Mouse (Mus musculus) forebrain, embryonic 12.5 days (tissue): ENCODE data around the gene Sirt1. TPM values are rescaled to one million over a fixed set of nuclear protein-coding genes. Genes with fewer than 3 reads are reported as not detected.

Experiments
- ATAC-seq: fragments of 200-750 bp; cut with Nextera tagmentation; 2 replicates; pipeline ENCODE4 v1.8.0; 2017; ENCODE audit warnings: moderate TSS enrichment; ENCODE audit not compliant: low FRiP score
- H3K27ac ChIP-seq: fragments of 300-500 bp; sonication (generic); 2 replicates; pipeline ENCODE4 v1.5.1; 2016; ENCODE audit warnings: mild to moderate bottlenecking
- H3K27me3 ChIP-seq: fragments of 300-500 bp; sonication (generic); 2 replicates; pipeline ENCODE4 v1.6.1; 2016; ENCODE audit warnings: mild to moderate bottlenecking
- H3K36me3 ChIP-seq: fragments of 300-500 bp; sonication (generic); replicated peaks from 2 replicates; pipeline ENCODE4 v1.6.1; 2016; ENCODE audit warnings: mild to moderate bottlenecking
- H3K4me1 ChIP-seq: fragments of 300-500 bp; sonication (generic); 2 replicates; pipeline ENCODE4 v1.6.1; 2016
- H3K4me2 ChIP-seq: fragments of 300-500 bp; sonication (generic); 2 replicates; pipeline ENCODE4 v1.6.1; 2016; ENCODE audit warnings: mild to moderate bottlenecking, moderate library complexity
- H3K4me3 ChIP-seq: fragments of 300-500 bp; sonication (generic); replicated peaks from 2 replicates; pipeline ENCODE4 v1.5.1; 2016; ENCODE audit warnings: mild to moderate bottlenecking
- H3K9ac ChIP-seq: fragments of 300-500 bp; sonication (generic); 2 replicates; pipeline ENCODE4 v1.6.1; 2016; ENCODE audit warnings: mild to moderate bottlenecking
- H3K9me3 ChIP-seq: fragments of 300-500 bp; sonication (generic); 2 replicates; pipeline ENCODE4 v1.6.1; 2016
- WGBS: fragments of 180-500 bp; shearing (Covaris S2); methylation state at CpG from one replicate; pipeline ENCODE4 v1.1.7; 2016; 5-methylcytosine and 5-hydroxymethylcytosine counted together
- polyA plus RNA-seq: library from polyadenylated mRNA; unstranded; fragments of >200 nt; fragmentation: Nextera tagmentation; extraction: Ambion mirVana; gene quantifications from 2 replicates; pipeline ENCODE4 v1.2.1, GENCODE M21; 2016

Gene Sirt1
- polyA plus RNA-seq: 6.1 and 6.9 TPM in 2 replicates

DNA sequence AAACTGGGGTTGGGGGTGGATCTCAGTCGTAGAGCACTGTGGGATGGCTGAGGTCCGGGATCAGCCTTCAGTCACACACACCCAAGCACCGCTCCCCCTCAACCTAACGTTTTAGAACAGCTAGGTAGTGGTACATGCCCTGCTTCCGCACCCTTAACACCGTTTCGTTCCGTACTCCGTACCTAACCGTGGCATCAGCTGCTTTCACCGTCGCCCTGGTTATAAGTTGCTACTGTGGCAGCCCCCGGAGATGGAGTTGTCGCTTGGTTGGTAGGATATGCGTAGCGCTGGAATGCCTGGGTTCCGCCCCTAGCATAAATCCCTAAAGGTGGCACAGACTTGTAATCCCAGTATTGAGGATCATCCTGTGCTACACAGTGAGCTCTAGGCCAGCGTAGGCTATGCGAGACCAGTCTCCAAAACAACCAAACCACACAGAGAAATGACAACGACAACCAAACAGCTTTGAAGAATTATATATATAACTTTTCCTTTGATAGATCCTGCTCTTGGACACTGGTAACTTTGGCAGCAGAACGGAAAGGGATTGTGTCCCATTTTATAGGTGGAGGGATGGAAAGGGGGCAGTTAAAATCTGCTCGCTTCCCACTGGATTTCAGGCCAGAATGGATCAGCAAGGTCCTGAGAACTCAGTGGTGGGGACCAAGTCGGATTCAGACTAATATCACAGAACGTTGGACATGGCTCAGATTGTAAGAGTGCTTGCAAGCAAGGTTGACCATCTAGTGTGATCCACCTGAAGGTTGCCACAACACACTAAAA, at the start of gene Sirt1:
Gene Sirt1, minus strand, starts transcription at position 207 of the 783 bp plus-strand sequence.
- H3K27me3 ChIP-seq: peaks cover 23% of the 10 kb centered on the region
- no peak within 1 kb of the TSS for H3K27ac ChIP-seq
- peak within 1 kb of the TSS; percentile 88 for H3K4me2 ChIP-seq
- no peaks in the 10 kb centered on the region for H3K9me3 ChIP-seq
- H3K4me3 ChIP-seq: peak within 1 kb of the TSS; percentile 54
- H3K9ac ChIP-seq: peak within 1 kb of the TSS; percentile 68
- 5% methylated on average over 24 of the region's 24 CpGs for WGBS
- H3K4me1 ChIP-seq: peaks cover 6% of the 10 kb centered on the region; the same call in 1 of the 2 replicates
- H3K36me3 ChIP-seq: no peaks in the 10 kb centered on the region
- ATAC-seq: no peak

GRCm38 (mm10) chr10:63429785-63430305, 48.3 kb upstream of the Sirt1 start, which contains the start of gene Ctnna3:
Gene Ctnna3, plus strand, starts transcription at chr10:63430098.
- H3K4me1 ChIP-seq: no peaks in the 10 kb centered on the region; the same call in 1 of the 2 replicates
- H3K9ac ChIP-seq: peak within 1 kb of the TSS; percentile 63
- under 1% methylated on average over 55 of the region's 55 CpGs for WGBS
- H3K4me3 ChIP-seq: peak within 1 kb of the TSS; percentile 72
- H3K9me3 ChIP-seq: no peaks in the 10 kb centered on the region
- peak within 1 kb of the TSS; percentile 63 for H3K4me2 ChIP-seq
- H3K27ac ChIP-seq: peak within 1 kb of the TSS; percentile 83
- no peaks in the 10 kb centered on the region for H3K27me3 ChIP-seq
- ATAC-seq: peak; percentile 96
- no peaks in the 10 kb centered on the region for H3K36me3 ChIP-seq

GRCm38 (mm10) chr10:63429380-63429779, 47.9 kb upstream of the Sirt1 start:
- no peaks in the 10 kb centered on the region for H3K9me3 ChIP-seq
- peak overlapping the region; percentile 63 for H3K4me2 ChIP-seq
- H3K4me3 ChIP-seq: peak overlapping the region; percentile 72
- H3K27ac ChIP-seq: peak overlapping the region; percentile 83
- under 1% methylated on average over 34 of the region's 34 CpGs for WGBS
- peak overlapping the region; percentile 63 for H3K9ac ChIP-seq
- peak; percentile 94 for ATAC-seq
- no peaks in the 10 kb centered on the region for H3K36me3 ChIP-seq
- H3K4me1 ChIP-seq: no peaks in the 10 kb centered on the region; the same call in 1 of the 2 replicates
- no peaks in the 10 kb centered on the region for H3K27me3 ChIP-seq

DNA sequence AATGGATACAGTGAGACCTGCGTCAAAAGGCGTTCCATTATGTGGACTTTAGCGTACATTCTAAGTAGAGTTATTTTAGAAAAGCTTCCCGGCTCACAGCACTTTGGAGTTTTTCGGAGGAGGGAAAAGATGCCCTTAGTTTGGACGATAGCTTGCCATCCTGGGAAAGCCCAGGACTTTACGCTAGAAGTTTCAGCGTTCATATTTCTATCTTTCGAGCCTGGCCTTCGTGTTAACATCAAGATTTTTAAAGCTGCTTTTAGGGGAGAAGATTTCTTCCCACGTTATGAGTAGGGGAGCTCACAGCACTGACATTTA, 47.5 kb upstream of the Sirt1 start:
- 2% methylated on average over 11 of the region's 11 CpGs for WGBS
- no peaks in the 10 kb centered on the region for H3K9me3 ChIP-seq
- no peaks in the 10 kb centered on the region for H3K36me3 ChIP-seq
- H3K4me2 ChIP-seq: peak overlapping the region; percentile 63
- H3K9ac ChIP-seq: peak overlapping the region; percentile 54
- no peak overlapping the region; the same call in 1 of the 2 replicates for H3K27ac ChIP-seq
- no peaks in the 10 kb centered on the region for H3K27me3 ChIP-seq
- peak overlapping the region; percentile 72 for H3K4me3 ChIP-seq
- H3K4me1 ChIP-seq: no peaks in the 10 kb centered on the region; the same call in 1 of the 2 replicates
- ATAC-seq: no peak

GRCm38 (mm10) chr10:63428243-63429022, 46.9 kb upstream of the Sirt1 start:
- no peaks in the 10 kb centered on the region; the same call in 1 of the 2 replicates for H3K4me1 ChIP-seq
- WGBS: 26% methylated on average over 19 of the region's 19 CpGs
- peak overlapping the region; percentile 54 for H3K9ac ChIP-seq
- H3K27me3 ChIP-seq: no peaks in the 10 kb centered on the region
- H3K4me3 ChIP-seq: peak overlapping the region; percentile 72
- H3K36me3 ChIP-seq: no peaks in the 10 kb centered on the region
- H3K9me3 ChIP-seq: no peaks in the 10 kb centered on the region
- H3K4me2 ChIP-seq: peak overlapping the region; percentile 63
- ATAC-seq: no peak
- no peak overlapping the region; the same call in 1 of the 2 replicates for H3K27ac ChIP-seq

DNA sequence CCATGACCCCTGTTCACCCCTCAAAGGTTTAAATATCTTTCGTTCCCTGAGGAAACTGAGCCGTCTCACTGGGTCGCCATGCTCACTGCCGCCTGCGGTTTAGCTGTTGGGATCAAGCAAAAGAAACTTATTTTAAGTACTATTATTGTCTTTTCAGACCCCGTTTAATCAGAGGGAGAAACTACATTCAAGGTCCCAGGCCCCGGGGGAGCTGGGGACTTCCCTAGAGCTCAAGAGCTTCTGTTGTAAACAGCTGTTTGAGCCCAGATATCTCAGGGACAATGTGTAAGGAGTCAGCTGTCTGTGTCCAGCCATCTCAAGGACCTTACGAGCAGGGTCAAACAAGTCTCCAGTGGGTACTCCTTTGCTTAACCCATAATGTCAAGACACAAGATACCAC, 45.6 kb upstream of the Sirt1 start:
- Histone ChIP-seq H3K4me2 (no peak overlapping the region), H3K27me3 (no peaks in the 10 kb centered on the region), H3K27ac (no peak overlapping the region), H3K4me1 (no peaks in the 10 kb centered on the region; the same call in 1 of the 2 replicates), H3K9me3 (no peaks in the 10 kb centered on the region), H3K36me3 (no peaks in the 10 kb centered on the region), H3K9ac (no peak overlapping the region), H3K4me3 (no peak overlapping the region)
- ATAC-seq: no peak
- 82% methylated on average over 8 of the region's 8 CpGs for WGBS

GRCm38 (mm10) chr10:63424475-63424814, 42.9 kb upstream of the Sirt1 start:
- no peak for ATAC-seq
- no peak overlapping the region for H3K4me2 ChIP-seq

GRCm38 (mm10) chr10:63423591-63424474, 42.3 kb upstream of the Sirt1 start:
- H3K9me3 ChIP-seq: no peaks in the 10 kb centered on the region
- no peak overlapping the region for H3K4me3 ChIP-seq
- H3K27me3 ChIP-seq: no peaks in the 10 kb centered on the region
- H3K4me2 ChIP-seq: no peak overlapping the region
- H3K36me3 ChIP-seq: no peaks in the 10 kb centered on the region
- H3K4me1 ChIP-seq: no peaks in the 10 kb centered on the region; the same call in 1 of the 2 replicates
- no peak for ATAC-seq
- WGBS: 83% methylated on average over 9 of the region's 9 CpGs
- no peak overlapping the region for H3K9ac ChIP-seq
- no peak overlapping the region for H3K27ac ChIP-seq

More at GRCm38 (mm10) chr10:63424475-63424814, 42.9 kb upstream of the Sirt1 start:
- H3K27me3 ChIP-seq: no peaks in the 10 kb centered on the region
- H3K36me3 ChIP-seq: no peaks in the 10 kb centered on the region
- no peaks in the 10 kb centered on the region; the same call in 1 of the 2 replicates for H3K4me1 ChIP-seq
- H3K4me3 ChIP-seq: no peak overlapping the region
- no peaks in the 10 kb centered on the region for H3K9me3 ChIP-seq
- H3K9ac ChIP-seq: no peak overlapping the region
- H3K27ac ChIP-seq: no peak overlapping the region

DNA sequence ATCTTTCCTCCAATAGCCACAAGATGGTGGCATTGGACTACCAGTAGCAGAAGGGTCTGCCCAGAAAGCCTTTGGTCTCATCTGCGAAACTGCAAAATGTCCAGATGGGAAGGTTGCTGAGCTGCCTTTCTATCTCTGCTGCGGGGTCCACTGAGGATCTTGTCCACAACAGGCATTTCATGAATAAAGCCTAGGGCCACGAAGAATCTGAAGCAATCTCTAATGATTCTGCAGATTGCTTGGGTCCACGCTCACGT, 41.2 kb upstream of the Sirt1 start:
- Histone ChIP-seq H3K27me3 (no peaks in the 10 kb centered on the region), H3K36me3 (no peaks in the 10 kb centered on the region), H3K9me3 (no peaks in the 10 kb centered on the region), H3K4me3 (no peak overlapping the region), H3K4me1 (no peaks in the 10 kb centered on the region), H3K9ac (no peak overlapping the region), H3K4me2 (no peak overlapping the region), H3K27ac (no peak overlapping the region)
- WGBS: 94% methylated on average over 5 of the region's 5 CpGs
- ATAC-seq: no peak

DNA sequence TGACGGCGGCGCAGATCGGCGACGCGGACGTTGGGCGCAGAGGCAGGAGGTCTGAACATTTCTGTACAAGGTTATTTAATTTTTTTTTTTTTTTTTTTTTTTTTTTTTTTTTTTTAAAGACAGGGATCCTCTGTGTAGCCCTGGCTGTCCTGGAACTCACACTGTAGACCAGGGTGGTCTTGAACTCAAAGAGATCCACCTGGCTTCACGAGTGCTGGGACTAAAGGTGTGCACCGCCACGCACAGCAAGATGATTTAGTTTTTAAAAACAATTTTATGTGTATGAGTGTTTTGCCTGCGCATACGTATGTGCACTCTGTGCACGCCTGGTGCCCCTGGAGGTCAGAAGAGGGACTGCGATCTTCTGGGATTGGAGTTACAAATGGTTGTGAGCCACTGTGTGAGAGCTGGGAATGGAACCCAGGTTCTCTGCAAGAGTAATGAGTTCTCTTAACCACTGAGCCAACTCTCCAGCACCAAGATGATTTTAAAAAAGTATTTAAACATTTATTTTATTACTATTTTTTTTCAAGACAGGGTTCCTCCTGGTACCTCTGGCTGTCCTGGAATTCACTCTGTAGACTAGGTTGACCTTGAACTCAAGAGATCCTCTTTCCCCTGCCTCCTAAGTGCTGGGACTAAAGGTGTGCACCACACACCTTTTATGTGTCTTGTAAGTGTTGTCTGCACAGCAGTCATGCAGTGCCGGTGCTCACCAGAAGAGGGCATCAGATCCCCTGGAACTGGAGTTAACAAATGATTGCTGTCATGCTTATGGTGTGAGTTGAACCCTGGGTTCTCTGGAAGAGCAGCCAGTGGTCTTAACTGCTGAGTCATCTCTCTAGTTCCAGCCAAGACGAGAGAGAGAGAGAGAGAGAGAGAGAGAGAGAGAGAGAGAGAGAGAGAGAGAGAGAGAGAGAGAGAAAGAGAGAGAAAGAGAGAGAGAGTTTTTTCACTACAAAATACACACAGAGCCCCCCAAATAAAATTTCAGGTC, 40.5 kb upstream of the Sirt1 start, which contains the start of gene Gm7075:
Gene Gm7075, minus strand, starts transcription at position 51 of the 997 bp plus-strand sequence.
- Histone ChIP-seq H3K9me3 (no peaks in the 10 kb centered on the region), H3K9ac (no peak within 1 kb of the TSS), H3K4me2 (no peak within 1 kb of the TSS), H3K27me3 (no peaks in the 10 kb centered on the region), H3K4me3 (no peak within 1 kb of the TSS), H3K27ac (no peak within 1 kb of the TSS), H3K36me3 (no peaks in the 10 kb centered on the region), H3K4me1 (no peaks in the 10 kb centered on the region)
- ATAC-seq: no peak
- WGBS: 88% methylated on average over 18 of the region's 18 CpGs

DNA sequence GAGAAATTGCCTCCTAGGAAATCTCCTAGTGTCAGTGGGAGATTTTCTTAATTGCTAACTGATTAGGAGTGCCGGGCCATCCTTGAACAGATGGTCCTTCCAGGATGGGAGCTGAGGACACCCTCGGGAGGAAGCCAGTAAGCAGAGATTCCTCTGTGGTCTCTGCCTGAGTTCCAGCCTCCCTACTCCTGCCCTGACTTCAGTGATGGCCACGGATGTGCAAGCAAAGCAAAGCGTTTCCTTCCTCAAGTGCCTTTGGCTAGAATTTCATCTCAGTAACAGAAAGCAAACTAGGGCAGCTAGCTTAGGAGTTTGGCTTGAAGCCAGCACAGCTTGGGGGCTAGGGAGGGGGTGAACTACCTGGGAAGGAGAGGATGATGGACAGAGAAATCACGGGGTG, 35.6 kb upstream of the Sirt1 start:
- Histone ChIP-seq H3K27ac (no peak overlapping the region), H3K9ac (no peak overlapping the region), H3K4me3 (no peak overlapping the region), H3K4me1 (peaks cover 2% of the 10 kb centered on the region; the same call in 1 of the 2 replicates), H3K9me3 (no peaks in the 10 kb centered on the region), H3K27me3 (no peaks in the 10 kb centered on the region), H3K4me2 (no peak overlapping the region), H3K36me3 (no peaks in the 10 kb centered on the region)
- 75% methylated on average over 5 of the region's 5 CpGs for WGBS
- ATAC-seq: no peak
